Mouse (Mus musculus): Measurements from ENCODE around the gene Plekhm1. TPM values are rescaled to one million over a fixed set of nuclear protein-coding genes. Genes with fewer than 3 reads are reported as not detected.

Plekhm1 gene
- polyA plus RNA-seq, 1 experiment from 2014 or later, result 7.7 TPM

- H3K27me3 ChIP-seq, result no peaks in the 10 kb centered on the region
- no peaks in the 10 kb centered on the region for H3K36me3 ChIP-seq (ENCODE audit: poor library complexity, severe bottlenecking)
- no peak for ATAC-seq
- 92% methylated on average over 1 of the region's 1 CpGs for WGBS
- H3K4me3 ChIP-seq, result no peak overlapping the region
- H3K9ac ChIP-seq, result no peak overlapping the region
- H3K9me3 ChIP-seq (replicated peaks), result no peaks in the 10 kb centered on the region
- peaks cover 5% of the 10 kb centered on the region; the same call in 1 of the 2 replicates for H3K4me1 ChIP-seq
- H3K4me2 ChIP-seq, result no peak overlapping the region
- no peak overlapping the region for H3K27ac ChIP-seq
Observed at GRCm38 (mm10) chr11:103318042-103318441, 94.4 kb downstream of the Plekhm1 start.

GRCm38 (mm10) chr11:103315379-103315778 lies 97.1 kb downstream of the Plekhm1 start:
- 82% methylated on average over 5 of the region's 5 CpGs for WGBS

GRCm38 (mm10) chr11:103314736-103315374 lies 97.6 kb downstream of the Plekhm1 start:
- no peak for ATAC-seq
- Histone ChIP-seq H3K9ac (no peak overlapping the region), H3K27me3 (peaks cover 8% of the 10 kb centered on the region; the same call in 1 of the 2 replicates), H3K36me3 (ENCODE audit: poor library complexity, severe bottlenecking) (no peaks in the 10 kb centered on the region), H3K4me1 (peaks cover 10% of the 10 kb centered on the region), H3K27ac (no peak overlapping the region), H3K4me2 (no peak overlapping the region), H3K9me3 (replicated peaks) (no peaks in the 10 kb centered on the region), H3K4me3 (no peak overlapping the region)
- WGBS, result 80% methylated on average over 10 of the region's 10 CpGs

More at GRCm38 (mm10) chr11:103315379-103315778, 97.1 kb downstream of the Plekhm1 start:
- peaks cover 8% of the 10 kb centered on the region; the same call in 1 of the 2 replicates for H3K27me3 ChIP-seq
- no peak overlapping the region for H3K4me2 ChIP-seq
- ATAC-seq, result no peak
- H3K9me3 ChIP-seq (replicated peaks), result no peaks in the 10 kb centered on the region
- no peak overlapping the region for H3K9ac ChIP-seq
- H3K27ac ChIP-seq, result no peak overlapping the region
- H3K36me3 ChIP-seq (ENCODE audit: poor library complexity, severe bottlenecking), result no peaks in the 10 kb centered on the region
- no peak overlapping the region for H3K4me3 ChIP-seq
- peaks cover 13% of the 10 kb centered on the region for H3K4me1 ChIP-seq

Other genes starting within 250 kb of the Plekhm1 start
- 0.76 and 0.92 TPM in 2 replicates for gene Fmnl1, start 241.6 kb downstream of the Plekhm1 start, polyA plus RNA-seq (2015; fragmentation: Nextera tagmentation; extraction: Ambion mirVana)
- gene 1700023F06Rik, start 204.1 kb downstream of the Plekhm1 start, polyA plus RNA-seq (2015; fragmentation: Nextera tagmentation; extraction: Ambion mirVana), result 0.37 and 0.54 TPM in 2 replicates
- not detected in 2 replicates for gene Spata32, start 194.3 kb downstream of the Plekhm1 start, polyA plus RNA-seq (2015; fragmentation: Nextera tagmentation; extraction: Ambion mirVana)
- gene Map3k14, start 145.2 kb downstream of the Plekhm1 start, polyA plus RNA-seq (2015; fragmentation: Nextera tagmentation; extraction: Ambion mirVana), result 2.8 and 4.5 TPM in 2 replicates
- 2.2 and 2.3 TPM in 2 replicates for gene Arhgap27, start 49.0 kb downstream of the Plekhm1 start, polyA plus RNA-seq (2015; fragmentation: Nextera tagmentation; extraction: Ambion mirVana)
- not detected in 2 replicates for gene Lrrc37a, start 91.9 kb upstream of the Plekhm1 start, polyA plus RNA-seq (2015; fragmentation: Nextera tagmentation; extraction: Ambion mirVana)
- gene Gm884, start 208.5 kb upstream of the Plekhm1 start, polyA plus RNA-seq (2015; fragmentation: Nextera tagmentation; extraction: Ambion mirVana), result not detected in 2 replicates
- gene Lyzl6, start 226.2 kb upstream of the Plekhm1 start, polyA plus RNA-seq (2015; fragmentation: Nextera tagmentation; extraction: Ambion mirVana), result not detected in 2 replicates
- 1.6 and 2.7 TPM in 2 replicates for gene Rprml, start 236.9 kb upstream of the Plekhm1 start, polyA plus RNA-seq (2015; fragmentation: Nextera tagmentation; extraction: Ambion mirVana)